ENCODE assay signal across 11 mouse cellular contexts in genomic region chr11:96325747-96326212, GRCm38 (mm10). TPM values are rescaled to one million over a fixed set of nuclear protein-coding genes. Genes with fewer than 3 reads are reported as not detected.
DNase-seq lines count a peak whose midpoint lies in the region; ATAC-seq and TF ChIP-seq lines count a peak whose summit lies in the region.
"Had no signal": no experiment of that assay in that cellular context is flagged by ENCODE, and none has a peak within 500 bp of the region (broad histone marks: within the 10 kb centered on the region; RNA-seq: fewer than 3 reads in every experiment).

No protein-coding gene starts in this region.

- no peak for TF ChIP-seq CTCF in kidney, postnatal 0 days (IDR thresholded peaks at IDR 0.05; ENCODE audit: low read depth)
- no peak for TF ChIP-seq CTCF in embryonic fibroblast, embryonic 13.5 days (IDR thresholded peaks at IDR 0.05; ENCODE audit: borderline replicate concordance, insufficient read depth, low read length)
- no peak for TF ChIP-seq CTCF in hindbrain, postnatal 0 days (IDR thresholded peaks at IDR 0.05; ENCODE audit: low read depth)

- H3K36me3 ChIP-seq in kidney, postnatal 0 days (ENCODE audit: insufficient read depth, low read length) = peaks cover 12% of the 10 kb centered on the region; the same call in 1 of the 2 replicates
- no peaks in the 10 kb centered on the region for H3K36me3 ChIP-seq in hindbrain, postnatal 0 days (ENCODE audit: insufficient read depth, low read length)
- peaks cover 2% of the 10 kb centered on the region for H3K36me3 ChIP-seq in neural tube, embryonic 14.5 days (ENCODE audit: control insufficient read depth, insufficient read depth, low read length)

- peaks cover 67% of the 10 kb centered on the region for H3K4me1 ChIP-seq in kidney, postnatal 0 days (replicated peaks; ENCODE audit: insufficient read depth, low read length)
- H3K4me1 ChIP-seq in embryonic fibroblast, embryonic 13.5 days (ENCODE audit: control insufficient read depth, insufficient read depth, low read length) = no peaks in the 10 kb centered on the region
- H3K4me1 ChIP-seq in hindbrain, postnatal 0 days (ENCODE audit: insufficient read depth, low read length) = no peaks in the 10 kb centered on the region
- H3K4me1 ChIP-seq in neural tube, embryonic 14.5 days (ENCODE audit: control insufficient read depth, insufficient read depth, low read length) = peaks cover 78% of the 10 kb centered on the region

- DNase-seq in kidney, postnatal 0 days (ENCODE audit: low spot score) = peak; percentile 83
- DNase-seq in kidney, adult 8-10 months = no peak
- no peak for DNase-seq in hindbrain, postnatal 0 days (ENCODE audit: low spot score)
- no peak for DNase-seq in cerebellum, postnatal 36 days
- DNase-seq: adrenal gland, postnatal 14 days; cerebellum, adult 9-10 months; gastrocnemius, postnatal 36 days had no signal

- TF ChIP-seq POLR2A in embryonic fibroblast, embryonic 13.5 days (IDR thresholded peaks at IDR 0.05; ENCODE audit: low read depth, low read length) = no peak

- ATAC-seq in kidney, postnatal 0 days (replicated peaks; ENCODE audit: low FRiP score, low read depth) = no peak
- no peak for ATAC-seq in hindbrain, postnatal 0 days
- no peak for ATAC-seq in neural tube, embryonic 14.5 days (ENCODE audit: low read depth)
- no peak for ATAC-seq in erythroblast, adult 5-6 weeks (replicated peaks; ENCODE audit: low FRiP score, poor library complexity, severe bottlenecking)

- no peaks in the 10 kb centered on the region for H3K9me3 ChIP-seq in kidney, postnatal 0 days (replicated peaks; ENCODE audit: low read length)
- H3K9me3 ChIP-seq in hindbrain, postnatal 0 days (ENCODE audit: low read length) = no peaks in the 10 kb centered on the region
- no peaks in the 10 kb centered on the region for H3K9me3 ChIP-seq in neural tube, embryonic 14.5 days (ENCODE audit: control insufficient read depth, low read length)

- H3K4me3 ChIP-seq in kidney, postnatal 0 days (replicated peaks; ENCODE audit: low read depth, low read length) = peak overlapping the region; percentile 8
- H3K4me3 ChIP-seq in embryonic fibroblast, embryonic 13.5 days (ENCODE audit: insufficient read depth, low read length) = peak overlapping the region; percentile 19; the same call in 1 of the 2 replicates
- H3K4me3 ChIP-seq in hindbrain, postnatal 0 days (ENCODE audit: low read length) = peak overlapping the region; percentile 19
- peak overlapping the region; percentile 95 for H3K4me3 ChIP-seq in neural tube, embryonic 14.5 days (ENCODE audit: low read depth, low read length)

- H3K4me2 ChIP-seq in kidney, postnatal 0 days (ENCODE audit: low read length) = peak overlapping the region; percentile 96
- H3K4me2 ChIP-seq in hindbrain, postnatal 0 days (ENCODE audit: low read depth, low read length) = peak overlapping the region; percentile 56
- H3K4me2 ChIP-seq in neural tube, embryonic 14.5 days (ENCODE audit: low read depth, low read length) = peak overlapping the region; percentile 100

- H3K27me3 ChIP-seq in kidney, postnatal 0 days (ENCODE audit: insufficient read depth, low read length) = no peaks in the 10 kb centered on the region
- peaks cover 84% of the 10 kb centered on the region for H3K27me3 ChIP-seq in hindbrain, postnatal 0 days (ENCODE audit: insufficient read depth, low read length)
- no peaks in the 10 kb centered on the region for H3K27me3 ChIP-seq in neural tube, embryonic 14.5 days (ENCODE audit: control insufficient read depth, insufficient read depth, low read length)

- peak overlapping the region; percentile 99 for H3K27ac ChIP-seq in kidney, postnatal 0 days
- H3K27ac ChIP-seq in embryonic fibroblast, embryonic 13.5 days (ENCODE audit: insufficient read depth, low read length) = peak overlapping the region; percentile 56
- peak overlapping the region; percentile 85 for H3K27ac ChIP-seq in hindbrain, postnatal 0 days
- H3K27ac ChIP-seq in neural tube, embryonic 14.5 days (ENCODE audit: low read depth, low read length) = peak overlapping the region; percentile 100

- peak overlapping the region; percentile 88 for H3K9ac ChIP-seq in kidney, postnatal 0 days (ENCODE audit: low read depth, low read length)
- H3K9ac ChIP-seq in hindbrain, postnatal 0 days (replicated peaks; ENCODE audit: low read length) = peak overlapping the region; percentile 44
- H3K9ac ChIP-seq in neural tube, embryonic 14.5 days (replicated peaks; ENCODE audit: low read depth, low read length) = peak overlapping the region; percentile 100

- WGBS in kidney, postnatal 0 days = 21% methylated on average over 22 of the region's 22 CpGs
- WGBS in hindbrain, postnatal 0 days = 3% methylated on average over 22 of the region's 22 CpGs
- 3% methylated on average over 22 of the region's 22 CpGs for WGBS in neural tube, embryonic 14.5 days

RNA-seq across cellular contexts. Expression of gene Hoxb3, which starts 2.7 kb away (rescaled TPM):
- 3.9 and 4.2 TPM in 2 replicates for polyA plus RNA-seq in kidney, postnatal 0 days (2015; fragmentation: Nextera tagmentation; extraction: Ambion mirVana)
- 19.1 and 21.9 TPM in 2 replicates for polyA plus RNA-seq in embryonic fibroblast, embryonic 13.5 days (2011; ENCODE audit: insufficient read length, low read depth, missing spikeins)
- 42.1 and 42.2 TPM in 2 replicates for total RNA-seq in hindbrain, postnatal 0 days (2014; rRNA removed)
- polyA plus RNA-seq in hindbrain, postnatal 0 days (2015; fragmentation: Nextera tagmentation; extraction: Ambion mirVana) = 6.6 and 8.1 TPM in 2 replicates
- polyA plus RNA-seq in neural tube, embryonic 14.5 days (2014; fragmentation: Nextera tagmentation; extraction: Ambion mirVana) = 13.5 and 13.9 TPM in 2 replicates
- not detected in 2 replicates for total RNA-seq in erythroblast, adult 5-6 weeks (2015; ENCODE audit: low replicate concordance)
- not detected in 2 replicates for total RNA-seq in erythroblast, adult 5-6 weeks (2017; ENCODE audit: low replicate concordance)

RNA-seq across cellular contexts. Expression of gene Hoxb4, which starts 7.7 kb away (rescaled TPM):
- 3.6 and 3.8 TPM in 2 replicates for polyA plus RNA-seq in kidney, postnatal 0 days (2015; fragmentation: Nextera tagmentation; extraction: Ambion mirVana)
- 8.3 and 10.4 TPM in 2 replicates for polyA plus RNA-seq in embryonic fibroblast, embryonic 13.5 days (2011; ENCODE audit: insufficient read length, low read depth, missing spikeins)
- 4.2 and 8.6 TPM in 2 replicates for total RNA-seq in hindbrain, postnatal 0 days (2014; rRNA removed)
- 2.4 and 3.3 TPM in 2 replicates for polyA plus RNA-seq in hindbrain, postnatal 0 days (2015; fragmentation: Nextera tagmentation; extraction: Ambion mirVana)
- polyA plus RNA-seq in neural tube, embryonic 14.5 days (2014; fragmentation: Nextera tagmentation; extraction: Ambion mirVana) = 3.4 and 4.1 TPM in 2 replicates
- total RNA-seq in erythroblast, adult 5-6 weeks (2015; ENCODE audit: low replicate concordance) = 0.63 TPM in 1 of 2 replicates, not detected in the other
- total RNA-seq in erythroblast, adult 5-6 weeks (2017; ENCODE audit: low replicate concordance) = 0.56 and 0.77 TPM in 2 replicates

RNA-seq across cellular contexts. Expression of gene Hoxb5, which starts 22.6 kb away (rescaled TPM):
- polyA plus RNA-seq in kidney, postnatal 0 days (2015; fragmentation: Nextera tagmentation; extraction: Ambion mirVana) = 10.2 and 12.9 TPM in 2 replicates
- 4.1 and 5.9 TPM in 2 replicates for polyA plus RNA-seq in embryonic fibroblast, embryonic 13.5 days (2011; ENCODE audit: insufficient read length, low read depth, missing spikeins)
- total RNA-seq in hindbrain, postnatal 0 days (2014; rRNA removed) = 16.5 and 24.3 TPM in 2 replicates
- 109 and 113 TPM in 2 replicates for polyA plus RNA-seq in hindbrain, postnatal 0 days (2015; fragmentation: Nextera tagmentation; extraction: Ambion mirVana)
- 49.1 and 52.4 TPM in 2 replicates for polyA plus RNA-seq in neural tube, embryonic 14.5 days (2014; fragmentation: Nextera tagmentation; extraction: Ambion mirVana)
- total RNA-seq in erythroblast, adult 5-6 weeks (2015; ENCODE audit: low replicate concordance) = not detected in 2 replicates
- not detected in 2 replicates for total RNA-seq in erythroblast, adult 5-6 weeks (2017; ENCODE audit: low replicate concordance)

RNA-seq across cellular contexts. Expression of gene Hoxb2, which starts 24.5 kb away (rescaled TPM):
- polyA plus RNA-seq in kidney, postnatal 0 days (2015; fragmentation: Nextera tagmentation; extraction: Ambion mirVana) = 38.0 and 42.3 TPM in 2 replicates
- polyA plus RNA-seq in embryonic fibroblast, embryonic 13.5 days (2011; ENCODE audit: insufficient read length, low read depth, missing spikeins) = 6.6 and 11.0 TPM in 2 replicates
- total RNA-seq in hindbrain, postnatal 0 days (2014; rRNA removed) = 35.4 and 36.4 TPM in 2 replicates
- polyA plus RNA-seq in hindbrain, postnatal 0 days (2015; fragmentation: Nextera tagmentation; extraction: Ambion mirVana) = 11.6 and 13.1 TPM in 2 replicates
- 45.2 and 48.5 TPM in 2 replicates for polyA plus RNA-seq in neural tube, embryonic 14.5 days (2014; fragmentation: Nextera tagmentation; extraction: Ambion mirVana)
- total RNA-seq in erythroblast, adult 5-6 weeks (2015; ENCODE audit: low replicate concordance) = not detected in 2 replicates
- total RNA-seq in erythroblast, adult 5-6 weeks (2017; ENCODE audit: low replicate concordance) = not detected in 2 replicates

RNA-seq across cellular contexts. Expression of gene Hoxb6, which starts 33.5 kb away (rescaled TPM):
- 45.0 and 47.8 TPM in 2 replicates for polyA plus RNA-seq in kidney, postnatal 0 days (2015; fragmentation: Nextera tagmentation; extraction: Ambion mirVana)
- polyA plus RNA-seq in embryonic fibroblast, embryonic 13.5 days (2011; ENCODE audit: insufficient read length, low read depth, missing spikeins) = 9.6 and 14.1 TPM in 2 replicates
- 23.2 and 30.2 TPM in 2 replicates for total RNA-seq in hindbrain, postnatal 0 days (2014; rRNA removed)
- polyA plus RNA-seq in hindbrain, postnatal 0 days (2015; fragmentation: Nextera tagmentation; extraction: Ambion mirVana) = 29.0 and 36.3 TPM in 2 replicates
- polyA plus RNA-seq in neural tube, embryonic 14.5 days (2014; fragmentation: Nextera tagmentation; extraction: Ambion mirVana) = 138 and 141 TPM in 2 replicates
- not detected in 2 replicates for total RNA-seq in erythroblast, adult 5-6 weeks (2015; ENCODE audit: low replicate concordance)
- not detected in 2 replicates for total RNA-seq in erythroblast, adult 5-6 weeks (2017; ENCODE audit: low replicate concordance)
- total RNA-seq: liver, adult 2 months had no signal

Comparison
In these comparisons a context has a peak if more than half of its experiments do, and no peak if none do; other contexts are left out.
1. H3K4me3 ChIP-seq: peak in every context shown above with its lines; median percentile 95 in neural tube, embryonic 14.5 days; 19 in embryonic fibroblast, embryonic 13.5 days; 19 in hindbrain, postnatal 0 days; 8 in kidney, postnatal 0 days.
2. H3K9ac ChIP-seq: peak in every context shown above with its lines; median percentile 100 in neural tube, embryonic 14.5 days; 88 in kidney, postnatal 0 days; 44 in hindbrain, postnatal 0 days.